Mouse (Mus musculus): ENCODE measurements around the gene Ank.

- TF ChIP-seq CTCF (IDR thresholded peaks at IDR 0.05; ENCODE audit: borderline replicate concordance, control insufficient read depth, extremely low read depth, insufficient read depth, low read length, poor library complexity), result no peak
- TF ChIP-seq POLR2A (IDR thresholded peaks at IDR 0.05; ENCODE audit: control insufficient read depth, extremely low read depth, insufficient read depth, low read length, poor library complexity), result no peak
These were observed 33.4 kb upstream of the Ank start for GRCm38 (mm10) chr15:27432851-27433615.
